Mouse (Mus musculus) left cerebral cortex, adult 2 months (tissue): Measurements from ENCODE around the gene Rimbp2. TPM values are rescaled to one million over a fixed set of nuclear protein-coding genes. Genes with fewer than 3 reads are reported as not detected.

Source experiments
- DNase-seq, 2 experiments: peaks; one replicate each; pipeline ENCODE4 v3.0.0; 2021 to 2022; ENCODE audit warnings: low spot score in 2 of 2, mixed read lengths in 1 of 2; ENCODE audit errors: extremely low spot score in 1 of 2
- H3K27ac ChIP-seq: fragments of 200-600 bp; 2 replicates; pipeline ENCODE4 v1.8.1; 2022
- H3K4me3 ChIP-seq: fragments of 200-600 bp; 2 replicates; pipeline ENCODE4 v1.8.1; 2022
- CTCF ChIP-seq: fragments of 200-600 bp; IDR thresholded peaks from 2 replicates; pipeline ENCODE4 v1.8.1; 2022; ENCODE audit warnings: antibody characterized with exemption, mild to moderate bottlenecking, moderate library complexity
- intact Hi-C: fragments of 180-260 bp; cut with DNase I; formaldehyde crosslinking; loops from one replicate; pipeline ENCODE4 v1.15.1; 2025
- total RNA-seq, 2 experiments: library from RNA; stranded (reverse); gene quantifications; 2 replicates each; pipeline ENCODE4 v1.2.3; 2021

Gene Rimbp2
- total RNA-seq, 2 experiments from 2014 or later = 142 to 147 TPM

- Histone ChIP-seq H3K4me3 (no peak overlapping the region), H3K27ac (no peak overlapping the region)
- no peak for TF ChIP-seq CTCF
- intact Hi-C loops = no loop called here
- no peak for DNase-seq
Measured at GRCm38 (mm10) chr5:128837045-128837444, 116.2 kb downstream of the Rimbp2 start.

GRCm38 (mm10) chr5:128834126-128834525 is 119.2 kb downstream of the Rimbp2 start:
- DNase-seq = no peak
- TF ChIP-seq CTCF = no peak

GRCm38 (mm10) chr5:128822843-128823242 is 130.4 kb downstream of the Rimbp2 start:
- intact Hi-C loops = no loop called here
- Histone ChIP-seq H3K27ac (0 out of 2 replicates have a peak overlapping the region, but pooled peaks have one; percentile 3), H3K4me3 (no peak overlapping the region)
- no peak for TF ChIP-seq CTCF
- DNase-seq = no peak

More at GRCm38 (mm10) chr5:128834126-128834525, 119.2 kb downstream of the Rimbp2 start:
- H3K27ac ChIP-seq = no peak overlapping the region
- intact Hi-C loops = no loop called here
- no peak overlapping the region for H3K4me3 ChIP-seq

GRCm38 (mm10) chr5:128819638-128820285 is 133.5 kb downstream of the Rimbp2 start:
- H3K27ac ChIP-seq = peak overlapping the region; percentile 84
- H3K4me3 ChIP-seq = peak overlapping the region; percentile 42
- intact Hi-C loops = no loop called here
- TF ChIP-seq CTCF = no peak
- peak; percentile 72 to 77 for DNase-seq

GRCm38 (mm10) chr5:128815629-128816028 is 137.7 kb downstream of the Rimbp2 start:
- no peak for DNase-seq
- H3K4me3 ChIP-seq = no peak overlapping the region

GRCm38 (mm10) chr5:128815078-128815477 is 138.2 kb downstream of the Rimbp2 start:
- H3K27ac ChIP-seq = peak overlapping the region; percentile 81
- no peak for TF ChIP-seq CTCF
- intact Hi-C loops = no loop called here
- H3K4me3 ChIP-seq = no peak overlapping the region
- DNase-seq = no peak

More at GRCm38 (mm10) chr5:128815629-128816028, 137.7 kb downstream of the Rimbp2 start:
- peak overlapping the region; percentile 81 for H3K27ac ChIP-seq
- no peak for TF ChIP-seq CTCF
- intact Hi-C loops = no loop called here

- intact Hi-C loops = no loop called here
- DNase-seq = no peak
- peak; percentile 52 for TF ChIP-seq CTCF
- Histone ChIP-seq H3K4me3 (no peak overlapping the region), H3K27ac (peak overlapping the region; percentile 61)
Measured at GRCm38 (mm10) chr5:128813121-128813520, 140.2 kb downstream of the Rimbp2 start.

GRCm38 (mm10) chr5:128811431-128811830 is 141.9 kb downstream of the Rimbp2 start:
- no peak for TF ChIP-seq CTCF
- intact Hi-C loops = loop anchor here (2.0 kb wide), 2 partner anchors 35 to 65 kb away; no protein-coding TSS in a partner anchor
- H3K4me3 ChIP-seq = no peak overlapping the region
- peak overlapping the region; percentile 40 for H3K27ac ChIP-seq
- DNase-seq = no peak

GRCm38 (mm10) chr5:128810006-128810405 is 143.3 kb downstream of the Rimbp2 start:
- H3K27ac ChIP-seq = peak overlapping the region; percentile 70
- intact Hi-C loops = loop anchor here (2.0 kb wide), 2 partner anchors 37 to 67 kb away; no protein-coding TSS in a partner anchor
- H3K4me3 ChIP-seq = no peak overlapping the region
- no peak for TF ChIP-seq CTCF
- DNase-seq = peak; percentile 72 to 83

GRCm38 (mm10) chr5:128809406-128809805 is 143.9 kb downstream of the Rimbp2 start:
- Histone ChIP-seq H3K27ac (peak overlapping the region; percentile 70), H3K4me3 (no peak overlapping the region)
- peak; percentile 66 for TF ChIP-seq CTCF
- DNase-seq = no peak
- intact Hi-C loops = loop anchor here (2.0 to 5.0 kb wide), 3 partner anchors 103 to 163 kb away; partner anchors contain the start of gene Rimbp2

- DNase-seq = no peak
- Histone ChIP-seq H3K27ac (peak overlapping the region; percentile 70), H3K4me3 (no peak overlapping the region)
- intact Hi-C loops = loop anchor here (2.0 to 5.0 kb wide), 3 partner anchors 104 to 164 kb away; partner anchors contain the start of gene Rimbp2
- peak; percentile 55 for TF ChIP-seq CTCF
Measured at GRCm38 (mm10) chr5:128808547-128809182, 144.6 kb downstream of the Rimbp2 start.

GRCm38 (mm10) chr5:128807408-128807807 is 145.9 kb downstream of the Rimbp2 start:
- no peak overlapping the region for H3K4me3 ChIP-seq
- intact Hi-C loops = loop anchor here (5.0 kb wide), 2 partner anchors 105 to 165 kb away; no protein-coding TSS in a partner anchor
- DNase-seq = no peak
- peak overlapping the region; percentile 69 for H3K27ac ChIP-seq
- TF ChIP-seq CTCF = no peak
